Mouse (Mus musculus) liver, embryonic 14 days (tissue): ENCODE data around the gene Gm21800. TPM values are rescaled to one million over a fixed set of nuclear protein-coding genes. Genes with fewer than 3 reads are reported as not detected.

Experiments
- polyA plus RNA-seq: library from polyadenylated mRNA; depleted of rRNA; stranded (reverse); fragments of >200 nt; gene quantifications from 2 replicates; pipeline ENCODE4 v1.2.3, GENCODE M21; 2012; rRNA removed

Gm21800 gene
- polyA plus RNA-seq, result not detected in 2 replicates

DNA sequence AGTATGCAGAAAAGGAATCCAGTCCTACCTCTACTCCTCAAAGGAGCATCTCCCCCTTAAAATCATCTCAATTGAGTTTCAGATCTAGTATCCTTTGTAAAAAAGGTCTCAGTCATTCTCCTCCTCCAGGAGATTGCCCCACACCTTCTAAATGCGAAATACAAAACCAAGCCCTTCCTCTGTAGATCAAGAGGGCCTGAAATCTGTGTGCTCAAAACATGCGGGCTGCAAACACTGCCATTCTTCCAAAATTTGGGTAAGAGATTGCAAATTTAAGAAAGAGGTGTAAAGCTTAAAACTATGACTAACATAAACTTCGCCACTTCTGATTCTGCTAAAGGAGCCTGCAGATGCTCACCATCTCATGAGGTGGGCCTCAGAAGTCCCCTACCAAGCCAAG, at the start of gene Gm21800:
Gene Gm21800, plus strand, starts transcription at position 301 of the 400 bp plus-strand sequence.

